Mouse (Mus musculus): ENCODE measurements at regions not wholly inside any gene's neighbourhood (a gene's known extent, or its start where the extent isn't known, plus 50 kb on each side); places are given as distances from the start of the nearest gene placed in this dataset.

GRCm38 (mm10) chr2:118029470-118030108 lies 82.1 kb upstream of the Thbs1 start:
- Histone ChIP-seq H3K9ac (ENCODE audit: low read depth, low read length) (no peak overlapping the region), H3K4me2 (ENCODE audit: low read length) (no peak overlapping the region), H3K36me3 (ENCODE audit: insufficient read depth, low read length) (no peaks in the 10 kb centered on the region), H3K4me3 (replicated peaks; ENCODE audit: low read depth, low read length) (no peak overlapping the region), H3K4me1 (replicated peaks; ENCODE audit: insufficient read depth, low read length) (no peaks in the 10 kb centered on the region), H3K27me3 (ENCODE audit: insufficient read depth, low read length) (no peaks in the 10 kb centered on the region), H3K9me3 (replicated peaks; ENCODE audit: low read length) (no peaks in the 10 kb centered on the region), H3K27ac (no peak overlapping the region)
- no peak for TF ChIP-seq CTCF (IDR thresholded peaks at IDR 0.05; ENCODE audit: low read depth)
- ATAC-seq (replicated peaks; ENCODE audit: low FRiP score, low read depth) (no peak), DNase-seq (ENCODE audit: low spot score) (no peak)
- 78% methylated on average over 1 of the region's 1 CpGs for WGBS

DNA sequence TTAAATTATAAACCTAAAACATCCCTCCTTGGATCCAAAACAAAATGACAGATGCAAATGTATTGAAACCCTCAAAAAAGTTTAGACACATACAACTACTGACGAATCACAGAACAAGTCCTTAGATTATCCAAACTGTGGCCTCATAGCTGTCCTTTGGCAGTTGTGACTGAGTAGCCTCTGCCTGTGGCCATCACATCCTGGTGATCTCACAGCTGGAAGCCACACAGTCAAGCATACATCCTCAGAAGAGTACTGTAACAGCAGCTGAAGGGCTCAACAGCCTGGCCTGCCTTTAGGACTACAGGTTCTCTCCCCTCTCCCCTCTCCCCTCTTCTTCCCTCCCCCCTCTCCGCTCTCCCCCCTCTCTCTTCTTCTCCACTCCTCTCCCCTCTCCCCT lies 80.0 kb upstream of the Thbs1 start:
- no peak overlapping the region for H3K4me3 ChIP-seq (replicated peaks; ENCODE audit: low read depth, low read length)
- 78% methylated on average over 2 of the region's 2 CpGs for WGBS
- no peaks in the 10 kb centered on the region for H3K27me3 ChIP-seq (ENCODE audit: insufficient read depth, low read length)
- DNase-seq (ENCODE audit: low spot score) (no peak), ATAC-seq (replicated peaks; ENCODE audit: low FRiP score, low read depth) (no peak)
- TF ChIP-seq CTCF (IDR thresholded peaks at IDR 0.05; ENCODE audit: low read depth), result no peak
- no peaks in the 10 kb centered on the region for H3K4me1 ChIP-seq (replicated peaks; ENCODE audit: insufficient read depth, low read length)
- no peak overlapping the region for H3K9ac ChIP-seq (ENCODE audit: low read depth, low read length)
- no peak overlapping the region for H3K27ac ChIP-seq
- H3K36me3 ChIP-seq (ENCODE audit: insufficient read depth, low read length), result no peaks in the 10 kb centered on the region
- no peaks in the 10 kb centered on the region for H3K9me3 ChIP-seq (replicated peaks; ENCODE audit: low read length)
- H3K4me2 ChIP-seq (ENCODE audit: low read length), result no peak overlapping the region

DNA sequence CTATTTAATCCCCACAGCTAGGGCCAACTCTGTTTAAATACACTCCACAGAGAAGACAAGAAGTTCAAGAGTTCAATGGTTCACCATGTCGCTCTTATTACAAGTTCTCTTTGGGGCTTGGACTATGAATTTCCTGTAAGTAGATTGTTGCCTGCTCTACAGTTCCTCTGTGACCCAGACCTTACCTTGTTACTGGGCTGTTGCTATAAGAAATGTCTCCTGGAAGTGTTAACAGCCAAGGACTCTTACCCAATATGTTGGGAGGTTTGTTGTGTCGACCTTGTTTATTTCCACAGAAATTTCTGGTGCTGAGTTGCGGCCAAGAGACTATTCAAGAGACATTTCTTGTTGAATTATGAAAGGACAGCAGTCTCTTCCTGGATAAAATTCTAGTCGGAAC lies 78.3 kb upstream of the Thbs1 start:
- Histone ChIP-seq H3K4me1 (replicated peaks; ENCODE audit: insufficient read depth, low read length) (no peaks in the 10 kb centered on the region), H3K36me3 (ENCODE audit: insufficient read depth, low read length) (no peaks in the 10 kb centered on the region), H3K9ac (ENCODE audit: low read depth, low read length) (no peak overlapping the region), H3K27ac (no peak overlapping the region), H3K4me2 (ENCODE audit: low read length) (no peak overlapping the region), H3K9me3 (replicated peaks; ENCODE audit: low read length) (no peaks in the 10 kb centered on the region), H3K27me3 (ENCODE audit: insufficient read depth, low read length) (no peaks in the 10 kb centered on the region), H3K4me3 (replicated peaks; ENCODE audit: low read depth, low read length) (no peak overlapping the region)
- DNase-seq (ENCODE audit: low spot score), result no peak
- ATAC-seq (replicated peaks; ENCODE audit: low FRiP score, low read depth), result no peak
- 79% methylated on average over 4 of the region's 4 CpGs for WGBS
- TF ChIP-seq CTCF (IDR thresholded peaks at IDR 0.05; ENCODE audit: low read depth), result no peak

- ATAC-seq (replicated peaks; ENCODE audit: low FRiP score, low read depth) (no peak), DNase-seq (ENCODE audit: low spot score) (no peak)
- 80% methylated on average over 3 of the region's 3 CpGs for whole genome bisulfite sequencing
- no peak overlapping the region for H3K9ac ChIP-seq (ENCODE audit: low read depth, low read length)
- H3K4me3 ChIP-seq (replicated peaks; ENCODE audit: low read depth, low read length), result no peak overlapping the region
- H3K36me3 ChIP-seq (ENCODE audit: insufficient read depth, low read length), result no peaks in the 10 kb centered on the region
- no peaks in the 10 kb centered on the region for H3K4me1 ChIP-seq (replicated peaks; ENCODE audit: insufficient read depth, low read length)
- no peak overlapping the region for H3K27ac ChIP-seq
- no peaks in the 10 kb centered on the region for H3K9me3 ChIP-seq (replicated peaks; ENCODE audit: low read length)
- no peak overlapping the region for H3K4me2 ChIP-seq (ENCODE audit: low read length)
- TF ChIP-seq CTCF (IDR thresholded peaks at IDR 0.05; ENCODE audit: low read depth), result no peak
- no peaks in the 10 kb centered on the region for H3K27me3 ChIP-seq (ENCODE audit: insufficient read depth, low read length)
Measured at GRCm38 (mm10) chr2:118034026-118034425, 77.7 kb upstream of the Thbs1 start.

DNA sequence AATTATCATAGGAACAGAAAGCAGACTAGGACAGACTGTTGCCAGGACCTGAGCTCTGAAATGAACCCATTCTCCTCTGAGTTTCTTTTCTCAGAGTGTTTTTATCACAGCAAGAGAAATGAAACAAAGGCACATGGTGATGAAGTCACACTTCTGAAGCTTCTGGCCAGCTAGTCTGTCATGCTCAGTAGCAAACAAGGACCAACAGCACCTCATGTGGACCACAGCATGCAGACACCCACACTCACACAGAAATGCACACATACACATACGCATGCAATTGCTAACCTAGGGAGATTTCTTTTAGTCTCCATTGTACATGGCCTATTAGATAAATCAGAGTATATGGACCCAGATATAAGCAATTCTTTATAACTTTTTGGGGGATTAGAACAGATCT lies 76.3 kb upstream of the Thbs1 start:
- no peak for ATAC-seq (replicated peaks; ENCODE audit: low FRiP score, low read depth)
- Histone ChIP-seq H3K4me3 (replicated peaks; ENCODE audit: low read depth, low read length) (no peak overlapping the region), H3K9me3 (replicated peaks; ENCODE audit: low read length) (no peaks in the 10 kb centered on the region), H3K27me3 (ENCODE audit: insufficient read depth, low read length) (no peaks in the 10 kb centered on the region), H3K36me3 (ENCODE audit: insufficient read depth, low read length) (no peaks in the 10 kb centered on the region), H3K4me1 (replicated peaks; ENCODE audit: insufficient read depth, low read length) (no peaks in the 10 kb centered on the region), H3K4me2 (ENCODE audit: low read length) (no peak overlapping the region), H3K27ac (no peak overlapping the region), H3K9ac (ENCODE audit: low read depth, low read length) (no peak overlapping the region)
- no peak for TF ChIP-seq CTCF (IDR thresholded peaks at IDR 0.05; ENCODE audit: low read depth)
- WGBS, result 95% methylated on average over 1 of the region's 1 CpGs
- DNase-seq (ENCODE audit: low spot score), result no peak

DNA sequence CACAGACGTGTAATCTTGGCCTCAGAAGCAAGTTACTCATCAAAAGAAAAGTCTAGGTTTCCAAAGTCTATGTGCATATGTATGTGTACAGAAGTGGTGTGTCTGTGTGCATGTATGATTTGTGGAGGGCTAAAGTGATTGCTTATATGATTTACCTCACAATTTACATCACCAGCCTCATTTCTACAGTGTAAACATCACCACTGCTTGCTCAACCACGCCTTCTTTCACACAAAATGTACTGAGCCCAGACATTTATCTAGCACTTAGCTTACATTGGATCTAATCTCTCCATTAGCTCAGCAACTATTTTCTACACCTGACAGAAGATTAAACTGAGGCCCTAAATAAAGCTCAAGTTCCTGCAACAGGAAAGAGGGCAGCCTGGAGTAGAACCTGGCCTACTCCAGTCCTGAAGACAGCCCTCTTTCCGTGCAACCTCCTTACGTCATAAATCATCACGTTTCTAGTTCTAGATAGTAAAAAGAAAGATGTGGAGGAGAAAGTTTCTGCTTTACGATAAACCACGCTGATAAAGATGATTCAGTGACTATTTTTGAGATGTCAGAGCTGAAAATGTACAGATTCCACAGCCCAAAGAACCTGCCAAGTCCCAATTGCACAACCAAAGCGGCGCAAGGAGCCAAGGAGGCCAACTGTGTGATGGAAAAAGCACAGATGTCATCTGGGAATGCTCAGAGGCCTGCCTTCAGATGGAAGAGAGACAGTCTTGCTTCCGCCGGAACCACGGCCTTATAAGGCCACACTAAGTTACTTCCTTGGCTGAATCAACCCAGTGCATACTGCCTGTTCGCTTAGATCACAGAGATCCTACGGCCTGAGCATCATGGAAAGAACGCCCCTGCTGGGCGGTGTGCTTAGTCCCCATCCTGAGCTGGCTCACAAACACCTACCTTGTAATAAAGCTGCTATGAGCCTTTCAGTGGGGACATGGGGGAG lies 72.5 kb upstream of the Thbs1 start:
- H3K27me3 ChIP-seq (ENCODE audit: insufficient read depth, low read length), result no peaks in the 10 kb centered on the region

More for the DNA sequence above, 72.5 kb upstream of the Thbs1 start:
- ATAC-seq (replicated peaks; ENCODE audit: low FRiP score, low read depth) (peak; percentile 71), DNase-seq (ENCODE audit: low spot score) (peak; percentile 80)
- H3K4me2 ChIP-seq (ENCODE audit: low read length), result no peak overlapping the region
- WGBS, result 68% methylated on average over 16 of the region's 16 CpGs
- no peaks in the 10 kb centered on the region for H3K9me3 ChIP-seq (replicated peaks; ENCODE audit: low read length)
- H3K4me3 ChIP-seq (replicated peaks; ENCODE audit: low read depth, low read length), result no peak overlapping the region
- no peaks in the 10 kb centered on the region for H3K36me3 ChIP-seq (ENCODE audit: insufficient read depth, low read length)
- peak overlapping the region; percentile 60 for H3K27ac ChIP-seq
- H3K4me1 ChIP-seq (replicated peaks; ENCODE audit: insufficient read depth, low read length), result no peaks in the 10 kb centered on the region
- TF ChIP-seq CTCF (IDR thresholded peaks at IDR 0.05; ENCODE audit: low read depth), result no peak
- no peak overlapping the region for H3K9ac ChIP-seq (ENCODE audit: low read depth, low read length)

All from kidney, postnatal 0 days (tissue).